Mouse (Mus musculus) midbrain, embryonic 11.5 days (tissue): Measurements from ENCODE around the gene Ints5. TPM values are rescaled to one million over a fixed set of nuclear protein-coding genes. Genes with fewer than 3 reads are reported as not detected.

Experiments
- ATAC-seq: fragments of 200-750 bp; cut with Nextera tagmentation; 2 replicates; pipeline ENCODE4 v1.8.0; 2017; ENCODE audit warnings: moderate TSS enrichment, moderate library complexity; ENCODE audit not compliant: low FRiP score
- DNase-seq: peaks from one replicate; pipeline ENCODE4 v3.0.0; 2015; ENCODE audit warnings: low spot score; ENCODE audit errors: missing footprints
- H3K27ac ChIP-seq: fragments of 300-500 bp; sonication (generic); 2 replicates; pipeline ENCODE4 v1.5.1; 2014; ENCODE audit warnings: low read depth, low read length
- H3K27me3 ChIP-seq: fragments of 300-500 bp; sonication (generic); 2 replicates; pipeline ENCODE4 v1.6.1; 2014; ENCODE audit warnings: mild to moderate bottlenecking, low read length, moderate library complexity, mixed read lengths; ENCODE audit not compliant: control insufficient read depth, insufficient read depth
- H3K36me3 ChIP-seq: fragments of 300-500 bp; sonication (generic); 2 replicates; pipeline ENCODE4 v1.6.1; 2014; ENCODE audit warnings: mild to moderate bottlenecking, low read length, moderate library complexity, mixed read lengths; ENCODE audit not compliant: control insufficient read depth, insufficient read depth
- H3K4me1 ChIP-seq: fragments of 300-500 bp; sonication (generic); 2 replicates; pipeline ENCODE4 v1.6.1; 2014; ENCODE audit warnings: low read length; ENCODE audit not compliant: control insufficient read depth, insufficient read depth
- H3K4me2 ChIP-seq: fragments of 300-500 bp; sonication (generic); 2 replicates; pipeline ENCODE4 v1.6.1; 2014; ENCODE audit warnings: mild to moderate bottlenecking, moderate library complexity
- H3K4me3 ChIP-seq: fragments of 300-500 bp; sonication (generic); 2 replicates; pipeline ENCODE4 v1.5.1; 2014; ENCODE audit warnings: low read depth, low read length
- H3K9ac ChIP-seq: fragments of 300-500 bp; sonication (generic); 2 replicates; pipeline ENCODE4 v1.6.1; 2014; ENCODE audit warnings: low read length
- H3K9me3 ChIP-seq: fragments of 300-500 bp; sonication (generic); 2 replicates; pipeline ENCODE4 v1.6.1; 2016; ENCODE audit warnings: low read length; ENCODE audit not compliant: control insufficient read depth
- WGBS: fragments of 180-500 bp; shearing (Covaris S2); extraction: QIAGEN DNeasy Blood & Tissue Kit; methylation state at CpG from one replicate; pipeline ENCODE4 v1.1.7; 2014; 5-methylcytosine and 5-hydroxymethylcytosine counted together
- polyA plus RNA-seq: library from polyadenylated mRNA; unstranded; fragments of >200 nt; fragmentation: Nextera tagmentation; extraction: Ambion mirVana; gene quantifications from 2 replicates; pipeline ENCODE4 v1.2.1, GENCODE M21; 2014

Ints5 gene
- polyA plus RNA-seq, 1 experiment from 2014 or later = 33.3 TPM

GRCm38 (mm10) chr19:8897865-8898495, 5.2 kb downstream of the Ints5 start, which contains the start of gene Ganab:
Gene Ganab (plus strand): TSS chr19:8898071.
- peak within 1 kb of the TSS; percentile 94 for H3K4me2 ChIP-seq
- no peaks in the 10 kb centered on the region for H3K9me3 ChIP-seq
- under 1% methylated on average over 53 of the region's 53 CpGs for WGBS
- DNase-seq (peak; percentile 98), ATAC-seq (peak; percentile 99)
- peaks cover 18% of the 10 kb centered on the region for H3K4me1 ChIP-seq
- H3K36me3 ChIP-seq = peaks cover 13% of the 10 kb centered on the region
- H3K27me3 ChIP-seq = no peaks in the 10 kb centered on the region
- H3K4me3 ChIP-seq = peak within 1 kb of the TSS; percentile 95
- H3K9ac ChIP-seq = peak within 1 kb of the TSS; percentile 97
- H3K27ac ChIP-seq = peak within 1 kb of the TSS; percentile 50

- Histone ChIP-seq H3K4me3 (peak overlapping the region; percentile 95), H3K36me3 (peaks cover 16% of the 10 kb centered on the region), H3K4me1 (peaks cover 16% of the 10 kb centered on the region)
Measured at GRCm38 (mm10) chr19:8898576-8898975, 5.8 kb downstream of the Ints5 start.

GRCm38 (mm10) chr19:8899079-8899478, 6.3 kb downstream of the Ints5 start:
- no peak for ATAC-seq
- Histone ChIP-seq H3K9me3 (no peaks in the 10 kb centered on the region), H3K27ac (no peak overlapping the region), H3K4me2 (peak overlapping the region; percentile 94), H3K36me3 (peaks cover 16% of the 10 kb centered on the region), H3K4me1 (peaks cover 13% of the 10 kb centered on the region), H3K4me3 (peak overlapping the region; percentile 95), H3K9ac (peak overlapping the region; percentile 97), H3K27me3 (no peaks in the 10 kb centered on the region)
- 70% methylated on average over 3 of the region's 3 CpGs for WGBS
- no peak for DNase-seq

More at GRCm38 (mm10) chr19:8898576-8898975, 5.8 kb downstream of the Ints5 start:
- peak overlapping the region; percentile 94 for H3K4me2 ChIP-seq
- H3K27me3 ChIP-seq = no peaks in the 10 kb centered on the region
- H3K27ac ChIP-seq = peak overlapping the region; percentile 50; the same call in 1 of the 2 replicates
- DNase-seq (no peak), ATAC-seq (no peak)
- 18% methylated on average over 13 of the region's 13 CpGs for WGBS
- H3K9me3 ChIP-seq = no peaks in the 10 kb centered on the region
- H3K9ac ChIP-seq = peak overlapping the region; percentile 97

DNA sequence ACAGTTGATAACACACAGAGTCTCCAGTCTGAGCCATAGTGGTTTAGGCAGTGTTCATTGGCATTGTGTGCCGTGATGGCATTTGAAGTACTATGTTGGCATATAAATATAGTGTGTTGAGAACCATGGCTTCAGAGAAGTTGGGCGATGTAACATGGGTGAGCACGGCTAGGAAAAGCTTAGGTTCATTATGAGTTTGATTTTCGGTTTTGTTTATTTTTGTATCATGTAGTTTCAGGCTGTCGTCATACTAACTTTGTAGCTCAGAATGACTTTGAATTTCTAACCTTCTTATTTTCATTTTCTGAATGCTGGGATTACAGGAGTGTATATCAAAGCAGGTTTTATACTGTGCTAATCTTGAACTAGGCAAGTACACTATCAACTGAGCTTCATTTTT, 10.6 kb downstream of the Ints5 start:
- Histone ChIP-seq H3K4me2 (no peak overlapping the region), H3K4me1 (peaks cover 6% of the 10 kb centered on the region), H3K4me3 (no peak overlapping the region), H3K9ac (no peak overlapping the region), H3K9me3 (no peaks in the 10 kb centered on the region), H3K27me3 (no peaks in the 10 kb centered on the region), H3K36me3 (peaks cover 26% of the 10 kb centered on the region), H3K27ac (no peak overlapping the region)
- WGBS = 97% methylated on average over 5 of the region's 5 CpGs
- no peak for ATAC-seq
- no peak for DNase-seq

DNA sequence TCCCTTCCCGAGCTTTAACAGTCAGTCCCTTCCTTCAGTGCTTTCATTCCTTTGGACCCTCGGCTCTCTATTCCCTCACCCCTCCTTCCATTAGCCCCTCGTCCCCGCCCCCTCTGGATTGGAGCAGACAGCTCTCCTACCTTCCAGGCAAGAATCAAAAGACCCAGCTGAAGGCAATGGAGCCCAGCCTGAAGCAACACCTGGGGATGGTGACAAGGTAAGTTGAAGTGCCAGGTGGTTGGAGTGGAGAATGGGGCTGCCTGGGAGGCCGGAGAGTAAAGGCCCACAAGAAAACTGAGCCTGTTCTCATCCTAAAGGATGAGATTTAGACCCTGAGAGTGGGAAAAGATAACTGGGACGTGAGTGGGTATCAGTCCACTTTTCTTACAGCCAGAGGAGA, 15.7 kb downstream of the Ints5 start:
- ATAC-seq (no peak), DNase-seq (no peak)
- Histone ChIP-seq H3K27me3 (no peaks in the 10 kb centered on the region), H3K27ac (no peak overlapping the region), H3K4me3 (no peak overlapping the region), H3K4me2 (no peak overlapping the region), H3K9ac (no peak overlapping the region), H3K4me1 (no peaks in the 10 kb centered on the region), H3K9me3 (no peaks in the 10 kb centered on the region), H3K36me3 (peaks cover 51% of the 10 kb centered on the region)
- WGBS = 95% methylated on average over 6 of the region's 6 CpGs

DNA sequence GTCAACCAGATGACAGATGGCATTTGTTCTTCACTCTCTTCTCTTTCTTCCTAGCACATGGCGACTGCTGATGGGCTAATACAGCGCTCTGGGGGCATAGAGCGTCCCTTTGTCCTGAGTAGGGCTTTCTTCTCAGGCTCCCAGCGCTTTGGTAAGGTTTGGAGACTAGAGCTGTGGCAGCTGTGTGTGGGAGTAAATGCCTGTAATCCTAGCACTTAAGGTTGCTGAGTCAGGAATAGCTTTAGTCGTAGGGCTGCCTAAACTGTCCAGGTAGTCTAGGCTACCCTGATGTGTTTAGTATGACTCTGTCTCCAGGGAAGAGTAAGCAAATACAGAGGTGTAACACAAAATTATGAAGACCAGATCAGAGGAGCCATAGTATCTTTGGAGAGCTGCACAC, 19.0 kb downstream of the Ints5 start:
- H3K27me3 ChIP-seq = no peaks in the 10 kb centered on the region
- H3K9ac ChIP-seq = no peak overlapping the region
- ATAC-seq (no peak), DNase-seq (no peak)
- no peaks in the 10 kb centered on the region for H3K4me1 ChIP-seq
- no peaks in the 10 kb centered on the region for H3K9me3 ChIP-seq
- 85% methylated on average over 5 of the region's 5 CpGs for WGBS
- H3K27ac ChIP-seq = no peak overlapping the region
- H3K4me2 ChIP-seq = no peak overlapping the region
- peaks cover 67% of the 10 kb centered on the region for H3K36me3 ChIP-seq
- no peak overlapping the region for H3K4me3 ChIP-seq

DNA sequence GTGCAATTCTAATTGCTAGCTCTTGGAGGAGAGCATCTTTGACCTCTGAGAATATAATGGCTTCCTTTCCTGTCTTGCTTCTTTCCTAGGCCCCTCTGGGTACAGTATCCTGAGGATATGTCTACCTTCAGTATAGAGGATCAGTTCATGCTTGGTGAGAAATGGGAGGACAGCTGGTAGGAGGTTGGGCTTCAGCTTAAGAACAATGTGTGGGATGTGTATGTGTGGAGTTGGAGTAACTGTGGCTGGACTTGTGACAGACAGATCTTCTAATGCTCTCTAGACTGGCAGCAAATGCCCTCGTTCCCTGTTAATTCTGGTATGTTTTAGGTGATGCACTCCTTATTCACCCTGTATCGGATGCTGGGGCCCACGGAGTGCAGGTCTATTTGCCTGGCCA, 21.4 kb downstream of the Ints5 start:
- ATAC-seq (no peak), DNase-seq (no peak)
- Histone ChIP-seq H3K9me3 (no peaks in the 10 kb centered on the region), H3K9ac (no peak overlapping the region), H3K4me1 (no peaks in the 10 kb centered on the region), H3K27ac (no peak overlapping the region), H3K4me3 (no peak overlapping the region), H3K27me3 (no peaks in the 10 kb centered on the region), H3K36me3 (peaks cover 52% of the 10 kb centered on the region), H3K4me2 (no peak overlapping the region)
- 95% methylated on average over 3 of the region's 3 CpGs for WGBS

GRCm38 (mm10) chr19:8919000-8919399, 26.2 kb downstream of the Ints5 start:
- H3K9ac ChIP-seq = no peak overlapping the region
- no peak overlapping the region for H3K4me3 ChIP-seq
- H3K4me2 ChIP-seq = no peak overlapping the region
- peaks cover 14% of the 10 kb centered on the region for H3K4me1 ChIP-seq
- no peaks in the 10 kb centered on the region for H3K9me3 ChIP-seq
- ATAC-seq (no peak), DNase-seq (no peak)
- 91% methylated on average over 3 of the region's 3 CpGs for WGBS
- no peak overlapping the region for H3K27ac ChIP-seq
- H3K27me3 ChIP-seq = no peaks in the 10 kb centered on the region
- peaks cover 23% of the 10 kb centered on the region for H3K36me3 ChIP-seq

DNA sequence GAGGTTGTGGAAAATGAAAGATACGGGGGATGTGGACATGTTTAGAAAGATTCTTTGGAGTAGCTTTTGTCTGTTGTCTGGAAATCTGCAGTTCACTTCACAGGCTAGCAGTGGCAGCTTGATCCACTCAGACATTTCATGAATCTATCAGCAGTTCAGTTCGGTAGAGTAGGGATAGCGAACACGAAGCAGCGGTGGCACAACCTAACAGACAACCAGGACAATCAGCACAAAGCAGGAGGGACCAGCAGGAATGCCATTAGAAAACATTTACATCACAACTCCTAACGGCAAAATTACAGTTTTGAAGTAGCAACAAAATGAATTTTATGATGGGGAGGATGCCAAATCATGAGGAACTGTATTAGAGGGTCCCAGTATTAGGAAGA, 26.9 kb downstream of the Ints5 start:
- Histone ChIP-seq H3K4me2 (peak overlapping the region; percentile 70), H3K27me3 (no peaks in the 10 kb centered on the region), H3K9me3 (no peaks in the 10 kb centered on the region), H3K9ac (peak overlapping the region; percentile 73), H3K27ac (peak overlapping the region; percentile 60; the same call in 1 of the 2 replicates), H3K4me3 (peak overlapping the region; percentile 77), H3K36me3 (peaks cover 17% of the 10 kb centered on the region), H3K4me1 (peaks cover 14% of the 10 kb centered on the region)
- DNase-seq = no peak
- ATAC-seq = no peak
- WGBS = 74% methylated on average over 6 of the region's 6 CpGs
